Mouse (Mus musculus): ENCODE data around the gene Fam155a. TPM values are rescaled to one million over a fixed set of nuclear protein-coding genes. Genes with fewer than 3 reads are reported as not detected.

The Fam155a gene
- total and polyA plus RNA-seq, 3 experiments: not detected

GRCm38 (mm10) chr8:9778148-9778547 lies 7.2 kb upstream of the Fam155a start:
- no peaks in the 10 kb centered on the region for H3K36me3 ChIP-seq (replicated peaks in 1 of 2; ENCODE audit: control insufficient read depth in 1 of 2, insufficient read depth in 1 of 2, low read length in 1 of 2)
- in situ Hi-C loops (cut with MboI; ENCODE audit: low pct_ligation_motif_present, low pct_unique_long_range_greater_than_20kb, low sequenced_read_pairs) (no loop called here), dilution Hi-C loops (cut with MboI; ENCODE audit: extremely low pct_ligation_motif_present, extremely low pct_unique_long_range_greater_than_20kb, low sequenced_read_pairs) (no loop called here)
- H3K9me3 ChIP-seq (replicated peaks; ENCODE audit: low read length): peaks cover 76% of the 10 kb centered on the region
- no peaks in the 10 kb centered on the region for H3K4me1 ChIP-seq (ENCODE audit: control insufficient read depth in 1 of 2, insufficient read depth in 2 of 2)
- H3K4me2 ChIP-seq (ENCODE audit: insufficient read depth, low read depth, poor library complexity, severe bottlenecking): no peak overlapping the region
- DNase-seq (ENCODE audit: extremely low read depth): no peak
- no peaks in the 10 kb centered on the region for H3K79me2 ChIP-seq (replicated peaks; ENCODE audit: control insufficient read depth, extremely low read depth, insufficient read depth, poor library complexity, severe bottlenecking)
- no peak for TF ChIP-seq ZNF384 (IDR thresholded peaks at IDR 0.05; ENCODE audit: low read depth, low read length)
- no peak for TF ChIP-seq SIN3A (IDR thresholded peaks at IDR 0.05; ENCODE audit: low read length)
- no peak for TF ChIP-seq UBTF (IDR thresholded peaks at IDR 0.05; ENCODE audit: low read depth, low read length)
- no peak overlapping the region for H3K9ac ChIP-seq (ENCODE audit: insufficient read depth, low read depth)
- no peak overlapping the region for H3K27ac ChIP-seq (ENCODE audit: insufficient read depth, low read depth)
- no peaks in the 10 kb centered on the region for H3K27me3 ChIP-seq (replicated peaks)
- no peak overlapping the region for H3K4me3 ChIP-seq (replicated peaks in 1 of 3; ENCODE audit: low read depth in 2 of 3, low read length in 2 of 3, poor library complexity in 1 of 3)

GRCm38 (mm10) chr8:9776818-9777217 lies 5.9 kb upstream of the Fam155a start:
- Histone ChIP-seq H3K27ac (ENCODE audit: insufficient read depth, low read depth) (no peak overlapping the region), H3K27me3 (replicated peaks) (no peaks in the 10 kb centered on the region), H3K79me2 (replicated peaks; ENCODE audit: control insufficient read depth, extremely low read depth, insufficient read depth, poor library complexity, severe bottlenecking) (no peaks in the 10 kb centered on the region), H3K4me1 (ENCODE audit: control insufficient read depth in 1 of 2, insufficient read depth in 2 of 2) (no peaks in the 10 kb centered on the region), H3K4me3 (replicated peaks in 1 of 3; ENCODE audit: low read depth in 2 of 3, low read length in 2 of 3, poor library complexity in 1 of 3) (no peak overlapping the region), H3K36me3 (replicated peaks in 1 of 2; ENCODE audit: control insufficient read depth in 1 of 2, insufficient read depth in 1 of 2, low read length in 1 of 2) (no peaks in the 10 kb centered on the region), H3K4me2 (ENCODE audit: insufficient read depth, low read depth, poor library complexity, severe bottlenecking) (no peak overlapping the region), H3K9me3 (replicated peaks; ENCODE audit: low read length) (peaks cover 77% of the 10 kb centered on the region), H3K9ac (ENCODE audit: insufficient read depth, low read depth) (no peak overlapping the region)
- DNase-seq (ENCODE audit: extremely low read depth): no peak
- dilution Hi-C loops (cut with MboI; ENCODE audit: extremely low pct_ligation_motif_present, extremely low pct_unique_long_range_greater_than_20kb, low sequenced_read_pairs): no loop called here
- TF ChIP-seq GABPA (IDR thresholded peaks at IDR 0.05; ENCODE audit: insufficient replicate concordance, low read depth, low read length): no peak
- no peak for TF ChIP-seq POLR2AphosphoS2 (IDR thresholded peaks at IDR 0.05; ENCODE audit: low read depth, low read length)
- TF ChIP-seq RAD21 (IDR thresholded peaks at IDR 0.05; ENCODE audit: low read depth, low read length): no peak
- TF ChIP-seq EP300 (IDR thresholded peaks at IDR 0.05; ENCODE audit: low read length): no peak
- TF ChIP-seq E2F4 (IDR thresholded peaks at IDR 0.05; ENCODE audit: insufficient replicate concordance, low read depth, low read length): no peak
- TF ChIP-seq ZMIZ1 (IDR thresholded peaks at IDR 0.05; ENCODE audit: low read depth, low read length): no peak
- no peak for TF ChIP-seq HCFC1 (IDR thresholded peaks at IDR 0.05; ENCODE audit: low read depth, low read length)
- TF ChIP-seq CHD2 (IDR thresholded peaks at IDR 0.05; ENCODE audit: low read length): no peak
- no peak for TF ChIP-seq USF1 (IDR thresholded peaks at IDR 0.05; ENCODE audit: low read depth, low read length)
- TF ChIP-seq JUND (conservative IDR thresholded peaks at IDR 0.05; ENCODE audit: low read depth, low read length): no peak
- no peak for TF ChIP-seq USF2 (conservative IDR thresholded peaks at IDR 0.05; ENCODE audit: low read depth, low read length)
- no peak for TF ChIP-seq TBP (conservative IDR thresholded peaks at IDR 0.05; ENCODE audit: low read depth, low read length)
- TF ChIP-seq TCF12 (IDR thresholded peaks at IDR 0.05; ENCODE audit: low read depth, low read length): no peak
- TF ChIP-seq RCOR1 (conservative IDR thresholded peaks at IDR 0.05; ENCODE audit: low read depth, low read length): no peak
- TF ChIP-seq ZNF384 (IDR thresholded peaks at IDR 0.05; ENCODE audit: low read depth, low read length): no peak
- in situ Hi-C loops (cut with MboI; ENCODE audit: low pct_ligation_motif_present, low pct_unique_long_range_greater_than_20kb, low sequenced_read_pairs): no loop called here
